Mouse (Mus musculus): ENCODE data around the gene Mrc1. TPM values are rescaled to one million over a fixed set of nuclear protein-coding genes. Genes with fewer than 3 reads are reported as not detected.

Gene Mrc1
- polyA plus RNA-seq, 1 experiment from 2014 or later = 4.9 TPM

- Histone ChIP-seq H3K27ac (replicated peaks) (no peak overlapping the region), H3K9ac (no peak overlapping the region), H3K4me1 (replicated peaks) (no peaks in the 10 kb centered on the region), H3K9me3 (no peaks in the 10 kb centered on the region), H3K4me2 (no peak overlapping the region), H3K36me3 (no peaks in the 10 kb centered on the region), H3K4me3 (no peak overlapping the region), H3K27me3 (no peaks in the 10 kb centered on the region)
- WGBS = 79% methylated on average over 3 of the region's 3 CpGs
- no peak for ATAC-seq (ENCODE audit: low FRiP score, low read depth)
Observed at GRCm38 (mm10) chr2:14249839-14250564, 20.8 kb downstream of the Mrc1 start.

- Histone ChIP-seq H3K9ac (no peak overlapping the region), H3K36me3 (no peaks in the 10 kb centered on the region), H3K4me3 (no peak overlapping the region), H3K27ac (replicated peaks) (no peak overlapping the region), H3K27me3 (no peaks in the 10 kb centered on the region), H3K4me1 (replicated peaks) (no peaks in the 10 kb centered on the region), H3K4me2 (no peak overlapping the region), H3K9me3 (no peaks in the 10 kb centered on the region)
- no peak for ATAC-seq (ENCODE audit: low FRiP score, low read depth)
- WGBS = 80% methylated on average over 3 of the region's 3 CpGs
Observed at GRCm38 (mm10) chr2:14251938-14252337, 22.7 kb downstream of the Mrc1 start.

GRCm38 (mm10) chr2:14258345-14258850 is 29.2 kb downstream of the Mrc1 start:
- H3K27me3 ChIP-seq = no peaks in the 10 kb centered on the region
- no peak overlapping the region for H3K9ac ChIP-seq
- ATAC-seq (ENCODE audit: low FRiP score, low read depth) = no peak
- H3K4me2 ChIP-seq = no peak overlapping the region
- H3K4me3 ChIP-seq = no peak overlapping the region
- H3K4me1 ChIP-seq (replicated peaks) = no peaks in the 10 kb centered on the region
- no peaks in the 10 kb centered on the region for H3K9me3 ChIP-seq
- no peaks in the 10 kb centered on the region for H3K36me3 ChIP-seq
- H3K27ac ChIP-seq (replicated peaks) = no peak overlapping the region

- 87% methylated on average over 1 of the region's 1 CpGs for WGBS
- ATAC-seq (ENCODE audit: low FRiP score, low read depth) = no peak
- H3K9me3 ChIP-seq = no peaks in the 10 kb centered on the region
Observed at GRCm38 (mm10) chr2:14262090-14262489, 32.9 kb downstream of the Mrc1 start.

GRCm38 (mm10) chr2:14269160-14269559 is 40.0 kb downstream of the Mrc1 start:
- Histone ChIP-seq H3K9me3 (no peaks in the 10 kb centered on the region), H3K4me3 (no peak overlapping the region), H3K27me3 (no peaks in the 10 kb centered on the region), H3K27ac (replicated peaks) (no peak overlapping the region), H3K4me1 (replicated peaks) (no peaks in the 10 kb centered on the region), H3K9ac (no peak overlapping the region), H3K36me3 (no peaks in the 10 kb centered on the region), H3K4me2 (no peak overlapping the region)
- 70% methylated on average over 1 of the region's 1 CpGs for WGBS
- ATAC-seq (ENCODE audit: low FRiP score, low read depth) = no peak

More at GRCm38 (mm10) chr2:14262090-14262489, 32.9 kb downstream of the Mrc1 start:
- Histone ChIP-seq H3K4me3 (no peak overlapping the region), H3K36me3 (no peaks in the 10 kb centered on the region), H3K4me2 (no peak overlapping the region), H3K9ac (no peak overlapping the region), H3K27me3 (no peaks in the 10 kb centered on the region), H3K4me1 (replicated peaks) (no peaks in the 10 kb centered on the region), H3K27ac (replicated peaks) (no peak overlapping the region)

GRCm38 (mm10) chr2:14272088-14272487 is 42.9 kb downstream of the Mrc1 start:
- no peaks in the 10 kb centered on the region for H3K36me3 ChIP-seq
- H3K4me3 ChIP-seq = no peak overlapping the region
- no peaks in the 10 kb centered on the region for H3K4me1 ChIP-seq (replicated peaks)
- no peak overlapping the region for H3K9ac ChIP-seq
- H3K27ac ChIP-seq (replicated peaks) = no peak overlapping the region
- WGBS = 93% methylated on average over 1 of the region's 1 CpGs
- no peaks in the 10 kb centered on the region for H3K9me3 ChIP-seq
- no peak for ATAC-seq (ENCODE audit: low FRiP score, low read depth)
- no peaks in the 10 kb centered on the region for H3K27me3 ChIP-seq
- H3K4me2 ChIP-seq = no peak overlapping the region

GRCm38 (mm10) chr2:14275796-14276195 is 46.6 kb downstream of the Mrc1 start:
- no peaks in the 10 kb centered on the region for H3K9me3 ChIP-seq
- H3K4me1 ChIP-seq (replicated peaks) = no peaks in the 10 kb centered on the region
- no peak overlapping the region for H3K4me2 ChIP-seq
- WGBS = 75% methylated on average over 5 of the region's 5 CpGs
- H3K4me3 ChIP-seq = no peak overlapping the region
- no peak for ATAC-seq (ENCODE audit: low FRiP score, low read depth)
- no peaks in the 10 kb centered on the region for H3K36me3 ChIP-seq
- no peak overlapping the region for H3K9ac ChIP-seq
- H3K27me3 ChIP-seq = no peaks in the 10 kb centered on the region
- no peak overlapping the region for H3K27ac ChIP-seq (replicated peaks)

GRCm38 (mm10) chr2:14279256-14279655 is 50.1 kb downstream of the Mrc1 start:
- WGBS = 74% methylated on average over 2 of the region's 2 CpGs
- no peaks in the 10 kb centered on the region for H3K4me1 ChIP-seq (replicated peaks)
- ATAC-seq (ENCODE audit: low FRiP score, low read depth) = no peak

GRCm38 (mm10) chr2:14279795-14280194 is 50.6 kb downstream of the Mrc1 start:
- Histone ChIP-seq H3K27ac (replicated peaks) (no peak overlapping the region), H3K4me2 (no peak overlapping the region), H3K4me1 (replicated peaks) (no peaks in the 10 kb centered on the region), H3K9me3 (no peaks in the 10 kb centered on the region), H3K4me3 (no peak overlapping the region), H3K36me3 (no peaks in the 10 kb centered on the region), H3K9ac (no peak overlapping the region), H3K27me3 (no peaks in the 10 kb centered on the region)
- WGBS = 89% methylated on average over 6 of the region's 6 CpGs
- no peak for ATAC-seq (ENCODE audit: low FRiP score, low read depth)

More at GRCm38 (mm10) chr2:14279256-14279655, 50.1 kb downstream of the Mrc1 start:
- Histone ChIP-seq H3K9ac (no peak overlapping the region), H3K36me3 (no peaks in the 10 kb centered on the region), H3K4me2 (no peak overlapping the region), H3K27me3 (no peaks in the 10 kb centered on the region), H3K4me3 (no peak overlapping the region), H3K9me3 (no peaks in the 10 kb centered on the region), H3K27ac (replicated peaks) (no peak overlapping the region)

GRCm38 (mm10) chr2:14295334-14295733 is 66.1 kb downstream of the Mrc1 start:
- Histone ChIP-seq H3K4me1 (replicated peaks) (no peaks in the 10 kb centered on the region), H3K27ac (replicated peaks) (no peak overlapping the region), H3K4me2 (no peak overlapping the region), H3K36me3 (no peaks in the 10 kb centered on the region), H3K9me3 (no peaks in the 10 kb centered on the region), H3K9ac (no peak overlapping the region), H3K27me3 (no peaks in the 10 kb centered on the region), H3K4me3 (no peak overlapping the region)
- WGBS = 43% methylated on average over 5 of the region's 5 CpGs
- ATAC-seq (ENCODE audit: low FRiP score, low read depth) = peak; percentile 45; the same call in 1 of the 2 replicates

- no peak for ATAC-seq (ENCODE audit: low FRiP score, low read depth)
- no peaks in the 10 kb centered on the region for H3K9me3 ChIP-seq
- H3K27me3 ChIP-seq = no peaks in the 10 kb centered on the region
- H3K4me2 ChIP-seq = no peak overlapping the region
- no peak overlapping the region for H3K9ac ChIP-seq
- H3K36me3 ChIP-seq = no peaks in the 10 kb centered on the region
- H3K27ac ChIP-seq (replicated peaks) = no peak overlapping the region
- 73% methylated on average over 4 of the region's 4 CpGs for WGBS
- H3K4me1 ChIP-seq (replicated peaks) = no peaks in the 10 kb centered on the region
- no peak overlapping the region for H3K4me3 ChIP-seq
Observed at GRCm38 (mm10) chr2:14312505-14313380, 83.6 kb downstream of the Mrc1 start.

GRCm38 (mm10) chr2:14315113-14315512 is 85.9 kb downstream of the Mrc1 start:
- Histone ChIP-seq H3K9me3 (no peaks in the 10 kb centered on the region), H3K4me2 (no peak overlapping the region), H3K4me3 (no peak overlapping the region), H3K9ac (no peak overlapping the region), H3K4me1 (replicated peaks) (no peaks in the 10 kb centered on the region), H3K36me3 (no peaks in the 10 kb centered on the region), H3K27ac (replicated peaks) (no peak overlapping the region), H3K27me3 (no peaks in the 10 kb centered on the region)
- ATAC-seq (ENCODE audit: low FRiP score, low read depth) = no peak
- 81% methylated on average over 3 of the region's 3 CpGs for WGBS

Measured in hindbrain, embryonic 15.5 days (tissue).